Mouse (Mus musculus): ENCODE measurements around the gene Rtkn. TPM values are rescaled to one million over a fixed set of nuclear protein-coding genes. Genes with fewer than 3 reads are reported as not detected.
"Not testable (repeated sequence)": the region's sequence is repeated elsewhere in the genome, so short reads cannot be mapped to it uniquely, and the experiment has no call there.

Gene Rtkn
- total RNA-seq, 1 experiment from 2014 or later, result 7.1 TPM

DNA sequence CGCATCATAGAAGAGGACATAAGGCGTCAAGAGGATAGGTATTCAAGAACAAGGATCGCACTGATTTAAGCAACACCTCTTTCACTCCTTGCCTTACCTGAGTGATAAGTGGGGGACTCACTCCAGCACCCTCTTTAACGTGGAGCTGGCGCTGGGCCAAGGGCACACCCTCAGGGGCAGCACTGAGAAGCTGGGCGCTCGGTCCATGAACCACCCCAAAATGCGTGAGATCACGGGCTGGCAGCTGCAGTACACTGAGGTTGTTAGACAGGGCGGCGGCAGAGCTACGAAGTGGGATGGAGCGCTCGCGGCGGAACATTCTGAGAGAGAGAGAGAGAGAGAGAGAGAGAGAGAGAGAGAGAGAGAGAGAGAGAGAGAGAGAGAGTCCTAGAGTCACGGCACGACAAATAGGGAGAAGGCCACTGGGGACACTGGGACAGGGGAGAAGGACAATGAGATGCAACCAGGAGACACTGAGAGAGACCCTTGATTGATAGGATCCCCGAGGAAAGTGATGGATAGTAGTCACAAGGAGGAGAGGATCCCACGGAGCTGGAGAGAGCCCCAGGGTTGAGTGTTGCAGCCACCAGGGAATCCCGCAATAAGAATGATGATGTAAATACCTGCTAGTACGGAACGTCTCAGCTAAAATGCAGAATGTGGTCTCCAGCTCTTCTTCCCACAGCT is 20.4 kb downstream of the Rtkn start:
- ATAC-seq (replicated peaks in 1 of 2; ENCODE audit: insufficient read depth in 1 of 2, low FRiP score in 2 of 2, low TSS enrichment in 1 of 2, low read depth in 1 of 2, poor library complexity in 2 of 2, severe bottlenecking in 2 of 2), result peak in 1 of 2 experiments; percentile 25; a peak in 1 of 4 replicates

DNA sequence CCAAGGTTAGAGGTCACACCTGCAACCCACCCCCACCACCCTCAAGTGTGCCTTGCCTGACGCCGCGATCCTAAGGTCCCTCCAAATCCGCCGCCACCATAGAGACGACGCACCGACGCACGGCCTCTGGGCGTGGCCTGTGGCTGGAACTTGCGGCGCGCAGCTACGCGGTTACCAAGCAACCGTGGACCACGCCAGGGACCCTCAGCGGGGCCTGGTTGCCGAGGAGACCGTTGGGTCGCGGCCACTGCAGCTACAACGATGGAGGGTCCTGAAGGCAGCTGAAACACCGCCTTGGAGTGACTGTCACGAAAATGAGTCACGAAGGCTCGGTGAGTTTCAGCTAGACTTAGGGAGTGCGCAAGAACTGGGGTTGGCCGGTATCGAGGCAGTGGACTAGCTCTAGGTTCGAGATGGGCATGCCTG is 21.0 kb downstream of the Rtkn start, which contains the start of the genes Wdr54 and 1700003E16Rik:
Gene Wdr54, minus strand, starts transcription at position 139 of the 426 bp plus-strand sequence.
Gene 1700003E16Rik, plus strand, starts transcription at position 146 of the 426 bp plus-strand sequence.
- peak; percentile 75 to 77 for ATAC-seq (replicated peaks in 1 of 2; ENCODE audit: insufficient read depth in 1 of 2, low FRiP score in 2 of 2, low TSS enrichment in 1 of 2, low read depth in 1 of 2, poor library complexity in 2 of 2, severe bottlenecking in 2 of 2)

DNA sequence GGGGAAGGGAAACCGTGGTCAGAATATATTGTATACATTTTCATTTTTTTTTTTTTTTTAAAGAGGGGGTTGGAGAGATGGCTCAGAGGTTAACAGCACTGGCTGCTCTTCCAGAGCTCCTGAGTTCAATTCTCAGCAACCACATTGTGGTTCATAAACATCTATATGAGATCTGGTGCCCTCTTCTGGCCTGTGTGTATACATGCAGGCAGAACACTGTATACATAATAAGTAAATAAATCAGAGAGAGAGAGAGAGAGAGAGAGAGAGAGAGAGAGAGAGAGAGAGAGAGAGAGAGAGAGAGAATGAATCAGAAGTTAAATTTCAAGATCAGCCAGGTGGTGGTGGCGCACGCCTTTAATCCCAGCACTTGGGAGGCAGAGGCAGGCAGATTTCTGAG is 24.2 kb downstream of the Rtkn start:
- ATAC-seq (replicated peaks in 1 of 2; ENCODE audit: insufficient read depth in 1 of 2, low FRiP score in 2 of 2, low TSS enrichment in 1 of 2, low read depth in 1 of 2, poor library complexity in 2 of 2, severe bottlenecking in 2 of 2), result not testable (repeated sequence)

DNA sequence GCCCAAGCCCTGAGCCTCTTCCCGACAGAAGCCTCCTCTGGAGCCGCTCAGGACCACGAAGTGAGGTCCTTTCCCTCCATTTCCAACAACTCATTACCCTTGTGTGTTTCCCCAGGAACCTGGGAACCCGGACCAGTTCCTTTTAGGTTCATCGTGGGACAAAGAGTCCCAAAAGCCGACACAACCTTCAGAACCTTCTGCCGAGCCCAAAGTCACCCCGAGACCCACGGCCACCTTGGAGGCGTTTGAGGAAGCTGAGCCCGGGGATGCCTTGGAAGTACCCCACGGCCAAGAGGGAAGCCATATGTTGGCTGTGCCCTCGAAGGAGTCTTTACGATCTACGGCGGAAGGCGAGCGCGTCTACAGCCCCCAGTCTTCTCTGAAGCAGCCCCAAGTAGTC is 26.2 kb downstream of the Rtkn start:
- no peak for ATAC-seq (replicated peaks in 1 of 2; ENCODE audit: insufficient read depth in 1 of 2, low FRiP score in 2 of 2, low TSS enrichment in 1 of 2, low read depth in 1 of 2, poor library complexity in 2 of 2, severe bottlenecking in 2 of 2)

DNA sequence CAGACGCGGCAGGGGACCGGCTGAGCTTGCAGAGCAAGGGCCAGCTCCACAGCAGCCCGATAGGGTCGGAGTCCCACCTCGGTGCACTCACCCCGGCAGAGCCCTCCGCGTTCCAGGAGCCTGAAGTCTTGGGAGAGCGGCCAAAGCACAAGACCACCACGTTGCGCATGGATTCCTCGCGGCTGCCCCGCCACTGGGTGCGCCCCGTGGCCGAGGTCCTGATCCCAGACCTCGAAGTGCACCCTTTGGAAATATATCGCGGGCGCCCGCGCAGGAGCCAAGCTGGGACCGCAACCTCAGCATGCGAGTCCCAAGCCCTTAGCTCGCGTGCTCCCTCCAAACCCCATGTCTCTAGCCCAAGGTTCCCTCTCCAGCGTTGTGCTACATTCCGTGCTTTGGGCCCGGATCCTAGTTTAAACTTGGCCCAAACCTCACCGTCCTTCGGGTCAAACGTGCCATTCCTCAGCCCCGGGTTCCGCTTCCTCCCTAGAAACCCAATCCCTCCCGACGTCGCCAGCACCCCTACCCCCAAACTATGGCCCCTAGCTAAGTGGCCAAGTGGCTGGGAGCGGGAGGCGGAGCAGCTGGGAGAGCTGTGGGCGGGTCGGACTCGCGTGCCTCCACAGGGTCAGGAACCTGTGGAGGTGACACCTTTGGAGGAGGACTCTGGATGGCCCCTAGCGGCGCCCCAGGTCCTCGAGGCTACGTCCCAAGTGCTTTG is 26.8 kb downstream of the Rtkn start:
- no peak for ATAC-seq (replicated peaks in 1 of 2; ENCODE audit: insufficient read depth in 1 of 2, low FRiP score in 2 of 2, low TSS enrichment in 1 of 2, low read depth in 1 of 2, poor library complexity in 2 of 2, severe bottlenecking in 2 of 2)

DNA sequence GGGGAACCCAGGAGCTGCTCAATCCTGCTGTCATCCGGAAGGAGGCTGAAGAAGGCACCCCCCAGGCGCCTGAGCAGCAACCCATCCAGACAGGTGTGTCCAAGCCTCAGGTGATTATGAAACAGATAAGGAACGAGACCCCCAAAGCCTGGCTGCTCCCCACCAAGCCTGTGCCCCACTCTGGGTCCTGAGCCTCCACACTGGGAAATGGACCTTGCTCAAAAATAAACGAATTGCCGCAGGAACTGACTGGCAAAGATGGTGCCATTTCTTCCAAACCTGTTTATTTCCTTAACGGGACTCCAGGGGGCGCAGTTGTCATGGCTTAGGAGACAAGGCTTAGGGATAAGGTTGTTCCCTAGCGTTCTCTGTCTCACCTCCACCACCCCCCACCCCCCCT is 27.4 kb downstream of the Rtkn start:
- ATAC-seq (replicated peaks in 1 of 2; ENCODE audit: insufficient read depth in 1 of 2, low FRiP score in 2 of 2, low TSS enrichment in 1 of 2, low read depth in 1 of 2, poor library complexity in 2 of 2, severe bottlenecking in 2 of 2), result 0 out of 4 replicates have a peak, but pooled peaks of 1 of the 2 experiments have one; percentile 38

DNA sequence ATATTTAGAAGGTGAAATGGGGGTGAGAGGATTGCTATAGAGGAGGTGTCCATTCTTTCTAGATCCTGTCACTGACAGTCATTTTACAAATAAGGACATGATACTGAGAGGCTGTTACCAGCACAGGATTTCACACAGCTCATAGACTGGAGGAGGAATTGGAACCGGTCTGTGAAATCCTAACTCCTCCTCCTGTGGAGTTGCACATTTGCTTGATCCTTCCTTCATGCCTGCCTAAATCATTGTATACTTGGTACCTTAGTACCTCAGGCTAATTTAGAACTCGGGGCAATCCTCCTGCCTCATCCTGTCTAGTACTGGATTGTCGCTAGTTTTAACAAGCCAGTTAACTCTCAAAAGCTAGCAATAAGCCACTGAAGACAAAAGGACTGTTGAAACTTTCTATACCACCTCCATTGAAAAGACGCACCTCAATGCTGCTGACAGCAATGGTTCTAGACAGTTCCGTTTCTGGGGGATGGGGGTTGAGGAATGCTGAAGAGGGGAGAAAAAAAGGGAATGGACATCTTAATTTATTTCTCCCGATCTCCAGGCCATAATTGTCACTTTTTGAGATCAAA is 29.9 kb downstream of the Rtkn start:
- ATAC-seq (replicated peaks in 1 of 2; ENCODE audit: insufficient read depth in 1 of 2, low FRiP score in 2 of 2, low TSS enrichment in 1 of 2, low read depth in 1 of 2, poor library complexity in 2 of 2, severe bottlenecking in 2 of 2), result peak; percentile 14 to 19; a peak in 1 of 4 replicates

DNA sequence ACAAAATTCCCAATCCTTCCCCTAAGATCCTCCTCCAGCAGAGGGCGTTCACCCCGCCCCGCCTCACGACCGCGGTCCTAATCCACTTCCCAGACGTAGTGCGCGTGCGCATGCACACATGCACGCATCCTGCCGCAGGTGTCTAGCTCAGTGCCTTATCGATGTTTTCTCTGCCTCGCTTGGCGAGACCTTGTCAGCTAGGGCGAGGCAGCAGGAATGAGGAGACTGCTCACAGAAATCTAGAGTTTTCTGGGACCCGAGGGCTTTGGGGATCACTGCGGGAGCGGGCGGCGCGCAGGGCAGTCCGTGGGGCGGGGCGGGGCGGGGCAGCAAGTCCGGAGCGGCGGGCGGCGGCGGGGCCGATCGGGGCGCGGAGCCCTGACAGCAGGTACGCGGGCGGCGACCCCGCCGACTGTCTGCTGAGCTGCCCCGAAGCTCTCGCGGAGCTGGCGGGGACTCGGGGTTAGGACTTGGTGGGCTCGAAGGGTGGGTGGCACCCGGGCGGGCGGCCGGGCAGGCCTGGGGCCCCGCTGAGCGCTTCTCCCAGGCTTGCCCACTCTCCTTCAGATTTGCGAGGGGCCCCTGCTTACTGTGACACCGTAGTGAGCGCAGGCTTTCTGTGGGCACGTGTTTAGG is 30.5 kb downstream of the Rtkn start, which contains the start of gene Dctn1:
Gene Dctn1, plus strand, starts transcription at position 314 of the 636 bp plus-strand sequence.
- ATAC-seq (replicated peaks in 1 of 2; ENCODE audit: insufficient read depth in 1 of 2, low FRiP score in 2 of 2, low TSS enrichment in 1 of 2, low read depth in 1 of 2, poor library complexity in 2 of 2, severe bottlenecking in 2 of 2), result peak; percentile 79 to 84

DNA sequence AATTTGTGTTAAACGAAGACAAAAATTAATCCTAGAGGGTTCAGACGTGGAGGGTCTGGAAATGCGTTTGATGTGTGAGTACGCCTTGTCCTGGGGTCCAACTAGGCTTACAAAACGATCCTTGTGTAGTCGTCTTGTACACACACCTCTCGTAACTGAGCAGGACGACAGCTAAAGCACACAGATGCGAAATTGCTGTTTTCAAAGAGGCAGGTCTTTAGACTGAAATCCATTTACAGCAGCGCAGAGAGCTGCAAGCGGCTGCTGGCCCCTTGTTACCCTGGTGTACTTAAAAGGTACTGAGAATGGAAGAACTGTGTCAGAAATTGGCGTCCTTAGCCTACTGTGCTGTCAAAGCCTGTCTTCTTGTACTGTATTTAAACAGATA is 31.0 kb downstream of the Rtkn start:
- no peak; a peak in 1 of 4 replicates for ATAC-seq (replicated peaks in 1 of 2; ENCODE audit: insufficient read depth in 1 of 2, low FRiP score in 2 of 2, low TSS enrichment in 1 of 2, low read depth in 1 of 2, poor library complexity in 2 of 2, severe bottlenecking in 2 of 2)

DNA sequence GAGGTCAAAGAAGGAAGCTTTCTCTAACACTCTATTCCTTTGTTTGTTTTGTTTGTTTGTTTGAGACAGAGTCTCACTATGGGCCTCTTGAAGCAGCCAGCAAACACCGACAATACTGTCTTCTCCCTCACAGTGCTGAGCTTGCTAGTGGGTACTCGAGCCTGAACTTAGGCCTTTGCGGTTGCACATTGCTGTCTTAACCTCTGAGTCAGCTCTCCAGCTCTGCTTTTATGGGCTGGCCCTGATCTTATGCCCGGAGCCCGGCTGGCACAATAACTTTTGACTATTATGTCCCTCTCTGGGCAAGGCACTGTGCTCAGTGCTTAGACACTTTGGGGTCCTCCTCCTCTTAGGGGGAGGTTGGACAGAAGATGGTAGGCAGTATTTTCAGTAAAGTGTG is 34.6 kb downstream of the Rtkn start:
- ATAC-seq (replicated peaks in 1 of 2; ENCODE audit: insufficient read depth in 1 of 2, low FRiP score in 2 of 2, low TSS enrichment in 1 of 2, low read depth in 1 of 2, poor library complexity in 2 of 2, severe bottlenecking in 2 of 2), result no peak

DNA sequence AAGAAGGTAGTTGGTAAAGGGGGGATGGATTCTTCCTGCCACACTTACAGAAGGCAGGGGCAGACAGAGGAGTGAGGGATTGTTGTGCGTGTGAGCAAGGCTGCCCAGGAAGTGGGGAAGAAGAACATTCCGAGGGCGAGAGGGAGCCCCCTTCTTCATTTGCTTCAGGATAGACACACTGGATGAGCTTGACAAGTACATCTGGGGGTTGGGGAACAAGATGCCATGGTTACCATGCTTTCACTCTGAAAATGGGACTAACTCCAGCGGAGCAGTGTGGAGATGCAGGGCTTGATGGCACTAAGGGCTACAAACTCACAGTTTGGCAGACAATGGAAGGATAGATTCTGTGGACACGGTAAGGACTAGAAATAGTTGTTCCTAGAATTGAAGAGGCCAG is 35.8 kb downstream of the Rtkn start:
- ATAC-seq (replicated peaks in 1 of 2; ENCODE audit: insufficient read depth in 1 of 2, low FRiP score in 2 of 2, low TSS enrichment in 1 of 2, low read depth in 1 of 2, poor library complexity in 2 of 2, severe bottlenecking in 2 of 2), result no peak

DNA sequence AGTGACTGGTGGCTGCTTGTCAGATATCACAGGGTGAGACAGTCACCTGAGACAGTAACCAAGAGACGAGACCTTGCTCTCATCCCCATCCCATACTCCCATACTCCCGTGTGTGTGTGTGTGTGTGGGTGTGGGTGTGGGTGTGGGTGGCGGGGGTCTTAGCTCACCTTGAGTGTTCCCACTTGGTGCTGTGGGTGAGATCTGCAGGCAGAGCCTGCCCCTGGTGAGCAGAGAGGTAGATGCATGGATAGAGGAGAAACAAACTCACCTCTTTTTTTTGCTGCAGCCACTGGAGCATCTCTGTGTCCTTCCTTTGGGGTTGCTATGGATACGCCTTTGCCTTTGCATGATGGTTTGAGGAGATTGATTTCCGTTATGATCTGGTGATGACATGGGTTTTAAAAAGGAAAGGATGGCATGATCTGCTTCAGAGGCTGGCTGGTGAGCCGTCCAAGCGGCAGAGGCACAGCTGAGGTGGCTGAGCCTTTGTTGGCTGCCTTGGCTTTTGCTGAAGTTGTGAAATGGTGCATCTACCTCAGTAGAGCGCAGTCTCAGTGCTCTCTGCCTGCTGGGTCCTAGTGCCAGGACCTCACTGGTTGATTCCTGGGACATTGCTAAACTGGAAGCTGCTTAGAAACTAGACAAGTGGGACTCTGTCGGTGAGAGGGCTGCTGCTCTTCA is 37.1 kb downstream of the Rtkn start:
- ATAC-seq (replicated peaks in 1 of 2; ENCODE audit: insufficient read depth in 1 of 2, low FRiP score in 2 of 2, low TSS enrichment in 1 of 2, low read depth in 1 of 2, poor library complexity in 2 of 2, severe bottlenecking in 2 of 2), result no peak

DNA sequence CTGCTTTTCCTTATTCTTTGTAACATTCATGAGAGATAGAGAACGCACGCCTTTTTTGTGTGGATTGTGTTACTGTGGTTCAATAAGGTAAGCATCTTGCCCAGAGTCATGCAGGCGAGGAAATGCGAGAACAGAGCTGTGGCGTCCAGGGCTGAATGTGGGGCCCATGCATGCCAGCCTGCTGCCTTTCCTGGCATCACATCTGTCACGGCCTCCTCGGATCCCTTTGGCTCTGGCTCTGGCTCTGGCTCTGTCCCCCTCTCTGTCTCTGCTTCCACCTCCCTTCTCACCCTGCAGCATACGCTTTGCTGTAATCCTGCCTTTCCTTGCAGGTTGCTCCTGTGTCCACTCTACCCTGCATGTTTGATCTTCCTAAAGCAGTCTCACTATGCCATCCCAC is 40.7 kb downstream of the Rtkn start:
- no peak for ATAC-seq (replicated peaks in 1 of 2; ENCODE audit: insufficient read depth in 1 of 2, low FRiP score in 2 of 2, low TSS enrichment in 1 of 2, low read depth in 1 of 2, poor library complexity in 2 of 2, severe bottlenecking in 2 of 2)

DNA sequence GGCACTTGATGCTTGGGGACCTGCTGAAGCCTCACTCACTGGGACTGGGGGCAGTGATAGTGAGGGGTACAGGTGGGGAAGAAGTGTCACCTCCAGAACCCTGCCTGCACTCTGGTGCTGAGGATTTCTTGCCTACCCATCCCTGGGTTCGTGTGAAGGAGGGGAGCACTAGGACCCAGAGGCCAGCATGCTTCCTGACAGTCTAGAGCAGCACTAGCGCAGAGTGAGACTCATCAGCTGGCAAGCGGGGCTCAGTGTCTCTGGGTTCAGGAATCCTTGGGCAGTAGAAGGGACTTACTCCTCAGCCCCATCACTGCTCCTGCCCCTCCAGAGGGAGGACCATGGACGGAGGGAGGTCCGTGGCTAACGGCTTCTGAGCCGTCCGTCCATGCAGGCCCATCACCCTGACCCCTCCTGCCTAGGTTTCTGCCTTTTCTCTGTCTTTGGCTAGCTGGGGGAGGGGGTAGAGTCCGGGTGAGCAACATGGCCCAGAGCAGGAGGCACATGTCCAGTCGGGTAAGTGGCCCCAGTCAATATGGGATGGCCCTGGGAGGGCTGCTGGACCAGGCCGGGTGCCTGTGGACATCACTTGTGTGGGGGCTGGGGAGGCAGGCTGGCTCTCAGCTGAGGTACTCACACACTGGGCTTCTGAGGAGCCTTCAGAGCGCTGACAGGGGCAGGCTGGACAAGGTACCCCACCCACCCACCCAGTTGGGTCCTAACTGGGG is 44.3 kb downstream of the Rtkn start:
- no peak for ATAC-seq (replicated peaks in 1 of 2; ENCODE audit: insufficient read depth in 1 of 2, low FRiP score in 2 of 2, low TSS enrichment in 1 of 2, low read depth in 1 of 2, poor library complexity in 2 of 2, severe bottlenecking in 2 of 2)

DNA sequence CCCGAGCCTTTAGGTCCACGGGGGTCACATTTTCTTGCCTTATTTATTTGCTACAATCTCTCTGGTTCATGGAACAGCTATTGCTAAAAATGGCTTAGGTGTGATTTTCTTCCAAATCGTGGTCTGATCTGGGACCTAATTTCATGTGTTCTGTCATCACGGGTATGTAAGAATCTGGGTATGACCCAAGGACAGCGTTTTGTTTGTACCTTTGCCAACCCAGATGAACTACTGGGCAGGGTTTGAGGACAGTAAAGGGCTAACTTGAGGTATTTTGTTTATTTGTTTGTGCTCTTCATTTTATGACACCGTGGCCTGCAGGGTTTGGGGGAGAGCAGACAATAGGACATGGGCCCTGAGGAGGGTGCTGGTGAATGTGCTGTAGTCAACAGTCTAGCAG is 45.3 kb downstream of the Rtkn start:
- no peak for ATAC-seq (replicated peaks in 1 of 2; ENCODE audit: insufficient read depth in 1 of 2, low FRiP score in 2 of 2, low TSS enrichment in 1 of 2, low read depth in 1 of 2, poor library complexity in 2 of 2, severe bottlenecking in 2 of 2)

DNA sequence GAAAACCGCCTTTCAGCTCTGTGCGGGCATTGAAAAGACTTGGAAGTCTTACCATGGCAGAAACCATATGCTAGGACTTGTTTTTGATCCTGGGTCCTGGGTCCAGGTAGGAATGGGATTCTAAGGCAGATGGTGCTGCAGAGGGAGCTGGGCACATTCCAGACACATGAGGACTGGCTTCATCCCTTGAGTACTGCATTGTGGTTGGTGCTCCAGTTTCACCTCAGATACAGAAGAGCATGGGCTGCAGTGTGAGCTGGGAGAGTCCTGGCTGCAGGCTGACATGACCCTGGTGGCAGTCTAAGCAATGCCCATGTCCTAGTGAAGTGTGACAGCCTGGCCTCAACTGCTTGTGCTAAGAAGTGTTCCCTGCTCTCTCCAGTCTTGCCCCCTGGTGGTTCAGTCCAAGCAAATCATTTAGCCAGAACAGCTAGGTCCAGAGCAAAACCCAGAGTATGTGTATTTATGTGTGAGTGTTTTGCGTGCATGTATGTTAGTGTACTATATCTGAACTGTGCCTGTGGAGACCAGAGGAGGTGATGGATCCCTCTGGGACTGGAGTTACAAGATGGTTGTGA is 49.7 kb downstream of the Rtkn start:
- peak in 1 of 2 experiments; percentile 33; a peak in 1 of 4 replicates for ATAC-seq (replicated peaks in 1 of 2; ENCODE audit: insufficient read depth in 1 of 2, low FRiP score in 2 of 2, low TSS enrichment in 1 of 2, low read depth in 1 of 2, poor library complexity in 2 of 2, severe bottlenecking in 2 of 2)

Data from hematopoietic stem cell, adult 5-6 weeks (primary cell).